Mouse (Mus musculus) R1 (cell line): ENCODE measurements around the gene Rab30.
A peak's percentile ranks its signal among the peaks of the same experiment; 100 is the strongest.
"Not testable (repeated sequence)": the region's sequence is repeated elsewhere in the genome, so short reads cannot be mapped to it uniquely, and the experiment has no call there.

Source experiments
- DNase-seq: peaks from one replicate; pipeline ENCODE4 v3.0.0-alpha.2; 2018; ENCODE audit warnings: low read depth, low spot score

The Rab30 gene

DNA sequence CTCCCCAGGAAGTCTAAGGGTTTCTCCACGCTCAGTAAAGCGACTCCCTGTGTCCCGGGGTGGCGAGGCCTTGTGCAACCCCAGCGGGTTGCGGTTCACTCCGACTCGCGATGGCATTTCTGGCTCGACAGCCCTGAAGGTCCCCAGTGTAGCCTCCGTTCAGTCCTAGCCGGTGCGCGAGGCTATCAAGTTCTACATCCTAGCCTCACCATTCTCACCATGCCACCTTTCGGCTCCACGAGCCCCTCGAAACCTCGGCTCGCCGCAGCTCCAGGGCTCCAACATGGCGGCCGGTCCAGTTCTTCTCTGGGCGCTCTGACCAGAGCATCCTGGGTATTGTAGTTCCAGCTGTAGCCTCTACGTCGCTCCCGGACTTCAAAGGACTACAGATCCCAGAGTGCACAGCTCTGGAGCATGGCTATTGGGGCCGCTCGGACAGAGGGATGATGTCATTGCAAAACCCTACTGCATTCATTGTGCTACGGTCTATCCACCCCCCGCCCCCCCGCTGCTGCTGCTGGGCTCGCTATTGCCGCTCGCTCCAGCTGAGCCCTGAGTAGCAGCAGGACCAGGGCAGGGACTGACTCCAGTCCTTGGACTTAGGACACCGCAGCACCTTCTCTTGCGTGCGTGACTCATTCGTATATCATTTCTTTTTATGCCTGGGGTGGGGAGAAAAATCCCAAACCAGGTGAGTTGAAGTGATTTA is at the start of gene Rab30:
Gene Rab30 (plus strand): TSS at position 452 of the 709 bp plus-strand sequence.
- peak; percentile 99 for DNase-seq

DNA sequence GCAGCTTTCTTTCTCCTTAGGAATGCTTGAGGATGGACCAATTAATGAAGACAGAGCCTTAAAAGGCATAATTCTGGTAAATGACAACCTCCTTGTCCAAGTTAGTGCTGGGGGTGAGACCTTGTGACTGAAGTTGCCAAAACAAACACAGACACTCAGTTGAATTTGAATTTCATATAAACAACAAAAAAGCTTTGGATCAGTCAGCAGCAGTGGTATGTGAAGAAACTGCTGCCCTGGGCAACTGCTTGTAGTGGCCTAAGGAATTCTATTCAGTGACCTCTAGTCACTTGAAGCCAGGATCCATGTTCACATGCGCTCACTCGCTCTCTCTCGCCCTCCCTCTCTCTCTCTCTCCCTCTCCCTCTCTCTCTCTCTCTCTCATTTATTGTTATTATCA is 45.0 kb upstream of the Rab30 start:
- DNase-seq: no peak

DNA sequence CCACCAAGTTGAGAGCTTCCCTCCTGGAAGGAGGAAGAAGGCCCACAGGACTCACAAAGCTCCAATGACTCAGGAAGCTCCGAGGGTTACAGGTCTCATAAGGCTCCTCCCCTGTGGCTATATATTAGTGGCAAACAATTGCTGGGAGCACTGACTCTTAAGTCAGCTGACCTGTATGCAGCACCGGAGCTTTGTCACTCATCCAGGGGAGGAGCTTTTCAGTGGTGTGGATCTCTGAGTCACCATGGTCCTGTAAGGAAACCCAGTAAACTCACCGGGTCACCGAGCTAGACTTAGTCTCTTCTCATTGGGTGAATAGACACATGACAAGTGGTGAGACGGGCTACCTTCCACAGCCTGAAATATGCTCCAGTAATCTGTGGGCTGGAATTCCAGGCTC is 42.6 kb upstream of the Rab30 start:
- DNase-seq: no peak

DNA sequence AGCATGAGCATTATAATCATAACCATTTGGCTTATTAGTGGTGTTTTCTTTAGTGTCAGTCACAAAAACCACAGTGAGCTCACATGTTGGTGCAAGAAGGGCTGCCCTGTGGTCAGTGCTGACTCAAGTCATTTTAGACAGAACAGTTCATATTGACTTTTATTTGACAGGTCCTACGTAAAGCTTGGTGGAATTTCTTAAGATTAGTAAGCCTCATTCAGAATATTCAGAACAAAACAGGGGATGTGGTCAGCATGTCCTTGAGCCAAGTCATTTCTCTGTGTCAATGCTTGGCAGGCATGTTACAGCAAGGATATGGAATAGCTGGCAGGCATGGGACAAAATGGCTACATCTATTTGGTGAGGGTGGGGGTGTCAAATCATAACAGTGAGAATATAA is 37.7 kb upstream of the Rab30 start:
- DNase-seq: no peak

DNA sequence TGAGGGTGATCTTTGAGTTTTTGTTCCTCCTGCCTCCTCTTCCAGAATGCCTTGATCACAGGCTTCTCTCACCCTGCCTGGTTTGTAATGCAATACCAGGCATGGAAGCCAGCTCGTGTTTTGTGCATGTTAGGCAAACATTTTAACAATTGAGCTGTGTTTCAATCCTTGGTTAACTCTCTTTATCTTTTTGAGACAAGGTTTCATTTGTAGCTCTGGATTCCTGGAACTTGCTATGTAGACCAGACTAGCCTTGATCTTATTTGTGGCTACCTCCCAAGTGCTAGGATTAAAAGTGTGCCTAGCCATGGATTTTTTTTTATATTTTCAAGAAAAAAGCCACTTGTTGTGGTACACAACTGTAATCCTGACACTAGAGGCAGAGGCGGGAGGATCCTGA is 35.9 kb upstream of the Rab30 start:
- DNase-seq: no peak

DNA sequence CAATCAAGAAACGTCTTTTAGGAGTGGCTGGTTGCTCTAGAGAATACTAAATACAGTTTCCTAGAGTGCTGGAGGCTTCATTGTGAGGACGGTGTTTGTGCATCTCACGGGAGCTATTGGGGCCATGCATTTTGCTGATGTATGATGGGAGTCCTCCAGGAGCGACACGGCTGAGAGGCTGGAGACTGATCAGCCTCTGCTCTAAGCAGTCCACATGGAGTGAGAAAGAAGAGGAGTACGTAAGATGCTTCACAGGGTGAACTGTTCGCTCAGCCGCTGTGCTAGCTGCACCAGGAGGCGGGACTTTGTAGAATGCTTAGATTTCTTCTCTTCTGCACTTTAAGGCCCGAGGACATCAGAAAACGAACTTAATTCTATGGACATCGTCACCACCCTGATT is 34.7 kb upstream of the Rab30 start:
- no peak for DNase-seq

DNA sequence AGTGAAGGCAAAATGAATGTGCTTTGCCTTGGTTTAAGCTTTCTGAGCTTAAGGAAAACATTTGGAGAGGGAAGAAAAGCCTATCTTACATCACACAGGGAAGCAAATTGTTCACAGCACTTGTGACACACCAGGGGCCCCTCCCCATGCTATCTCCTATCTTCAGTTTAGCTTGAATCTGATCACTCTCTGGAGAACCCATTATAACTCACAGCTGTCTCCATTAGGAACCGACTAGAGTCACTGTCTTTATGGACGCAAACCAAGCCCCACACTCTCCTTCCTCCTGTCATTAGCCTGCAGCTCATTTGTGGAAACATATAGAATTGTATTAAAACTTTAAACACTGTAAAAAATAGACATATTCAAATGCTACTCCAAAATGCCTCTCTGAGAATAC is 31.8 kb upstream of the Rab30 start:
- no peak for DNase-seq

DNA sequence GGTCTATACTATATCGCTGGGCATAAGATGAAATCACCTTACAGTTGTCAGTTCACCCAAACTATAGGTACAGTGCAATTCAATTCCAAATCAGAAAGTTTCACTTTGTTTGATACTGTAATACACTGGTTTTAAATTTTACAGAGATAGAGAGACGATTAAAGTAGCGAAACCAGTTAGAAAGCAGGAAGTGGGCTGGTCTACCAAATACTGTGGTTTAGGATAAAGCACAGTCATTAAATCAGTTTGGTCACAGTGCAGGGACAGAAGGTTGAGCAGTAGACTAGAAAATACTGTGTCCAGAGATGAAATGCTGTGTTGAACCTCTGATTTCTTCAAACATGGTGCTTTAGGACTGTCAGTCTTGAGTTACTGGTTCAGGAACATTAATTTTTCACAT is 29.8 kb upstream of the Rab30 start:
- DNase-seq: no peak

DNA sequence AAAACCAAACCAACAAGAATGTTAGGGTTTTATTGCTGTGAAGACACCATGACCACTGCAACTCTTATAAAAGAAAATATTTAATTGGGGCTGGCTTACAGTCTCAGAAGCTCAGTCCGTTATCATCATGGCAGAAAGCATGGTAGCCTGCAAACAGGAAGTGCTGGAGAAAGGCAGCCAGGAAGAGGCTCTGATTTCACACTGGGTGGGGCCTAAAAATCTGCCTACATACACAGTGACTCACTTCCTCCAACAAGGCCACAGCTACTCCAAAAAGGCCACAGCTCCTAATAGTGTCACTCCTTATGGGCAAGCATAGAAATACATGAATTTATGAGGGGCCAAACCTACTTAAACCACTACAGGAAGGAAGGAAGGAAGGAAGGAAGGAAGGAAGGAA is 26.3 kb upstream of the Rab30 start:
- peak; percentile 46 for DNase-seq

DNA sequence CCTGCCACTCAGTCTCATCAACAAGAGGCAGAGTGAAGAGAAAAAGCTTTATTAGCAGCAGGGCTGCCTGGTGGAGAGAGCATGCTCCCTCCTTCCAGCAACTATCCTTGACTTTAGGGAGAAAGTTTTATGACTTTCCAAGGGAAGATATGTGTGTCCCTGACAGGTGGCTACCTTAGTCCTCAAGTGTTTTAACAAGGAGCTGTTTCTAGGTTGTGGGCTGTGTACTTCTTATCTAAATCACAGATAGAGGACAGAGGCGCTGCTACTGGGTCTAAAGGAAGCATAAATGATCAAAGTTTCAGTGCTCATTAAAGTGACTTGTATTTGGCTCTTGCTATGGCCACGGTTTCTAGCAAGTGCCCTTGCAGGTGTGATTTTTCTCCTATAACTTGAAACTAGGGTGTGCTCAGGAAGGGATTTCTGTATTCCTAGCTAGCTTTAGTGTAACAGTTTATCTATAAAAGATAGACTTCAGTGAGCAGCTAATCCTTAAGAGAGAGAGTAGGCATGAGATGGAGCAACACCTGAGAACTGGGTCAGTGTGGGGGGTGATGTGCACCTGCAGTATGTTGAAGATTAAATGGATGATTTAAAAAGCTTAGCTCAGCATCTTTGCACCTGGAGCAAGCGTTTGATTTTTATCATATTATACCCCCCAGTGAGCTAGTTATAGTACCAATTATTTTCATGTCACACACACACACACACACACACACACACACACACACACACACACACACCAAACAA is 21.1 kb upstream of the Rab30 start:
- no peak for DNase-seq

DNA sequence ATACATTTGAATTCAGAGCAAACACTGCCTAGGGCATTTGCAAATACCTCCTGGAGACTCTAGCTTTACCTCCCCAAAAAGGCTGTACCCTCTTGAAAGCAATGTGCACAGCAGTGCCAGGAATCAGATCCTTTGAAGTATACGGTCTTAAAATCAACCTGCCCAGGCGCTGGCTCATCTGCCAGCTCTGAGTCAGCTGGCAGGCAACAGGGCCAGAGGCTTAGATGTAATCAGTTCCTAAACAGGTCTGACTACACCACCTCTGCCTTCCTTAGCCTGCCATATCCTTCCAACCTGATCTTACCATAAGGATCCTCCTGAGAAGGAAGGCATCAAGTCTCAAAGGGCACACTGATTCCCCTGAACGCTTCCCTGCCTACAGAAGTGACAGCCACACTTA is 17.7 kb upstream of the Rab30 start:
- DNase-seq: no peak

DNA sequence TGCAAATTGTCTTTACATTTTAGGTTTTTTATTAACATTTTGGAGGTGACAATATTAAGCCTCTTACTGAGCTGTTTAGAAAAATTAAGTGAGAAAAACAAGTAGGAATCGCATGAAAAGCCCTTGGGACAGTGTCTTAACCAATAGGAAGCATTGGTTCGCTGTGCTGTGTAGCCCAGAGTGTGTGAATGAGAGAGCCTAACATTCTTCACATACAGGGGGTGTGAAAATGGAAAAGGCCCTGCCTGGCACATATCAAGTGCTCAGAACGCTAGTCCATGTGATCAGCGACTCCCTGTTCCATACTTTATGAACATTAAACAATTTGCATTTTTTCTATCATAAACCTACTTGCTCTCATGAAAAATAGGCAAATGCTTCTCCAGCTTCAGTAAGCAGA is 17.1 kb upstream of the Rab30 start:
- no peak for DNase-seq

DNA sequence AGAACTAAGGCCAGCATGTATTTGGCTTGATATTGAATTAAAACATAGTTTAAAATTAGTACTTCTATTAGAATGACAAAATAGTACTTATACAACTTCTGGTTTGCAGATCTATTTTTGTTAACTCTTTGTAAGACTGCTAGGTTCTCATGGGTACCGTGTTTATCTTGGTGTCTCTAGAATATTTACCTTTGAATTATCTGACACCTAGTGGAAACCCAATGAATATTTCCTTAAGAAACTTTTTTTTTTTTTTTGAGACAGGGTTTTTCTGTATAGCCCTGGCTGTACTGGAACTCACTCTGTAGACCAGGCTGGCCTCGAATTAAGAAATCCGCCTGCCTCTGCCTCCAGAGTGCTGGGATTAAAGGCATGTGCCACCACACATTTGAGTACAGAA is 11.8 kb upstream of the Rab30 start:
- not testable (repeated sequence) for DNase-seq

DNA sequence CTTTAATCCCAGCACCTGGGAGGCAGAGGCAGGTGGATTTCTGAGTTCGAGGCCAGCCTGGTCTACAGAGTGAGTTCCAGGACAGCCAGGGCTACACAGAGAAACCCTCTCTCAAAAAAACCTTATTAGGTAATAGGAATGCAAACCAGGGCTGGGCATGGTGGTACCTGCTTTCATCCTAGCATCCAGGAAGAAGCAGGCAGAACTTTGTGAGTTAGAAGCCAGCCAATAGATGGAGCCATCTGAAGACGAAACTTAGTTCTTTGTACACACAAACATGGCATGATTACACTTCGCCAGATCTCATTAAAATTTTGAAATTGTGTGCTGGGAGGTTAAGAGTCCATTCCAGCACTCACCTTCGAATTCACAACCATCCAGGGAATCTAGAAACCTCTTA is 10.9 kb upstream of the Rab30 start:
- DNase-seq: no peak

DNA sequence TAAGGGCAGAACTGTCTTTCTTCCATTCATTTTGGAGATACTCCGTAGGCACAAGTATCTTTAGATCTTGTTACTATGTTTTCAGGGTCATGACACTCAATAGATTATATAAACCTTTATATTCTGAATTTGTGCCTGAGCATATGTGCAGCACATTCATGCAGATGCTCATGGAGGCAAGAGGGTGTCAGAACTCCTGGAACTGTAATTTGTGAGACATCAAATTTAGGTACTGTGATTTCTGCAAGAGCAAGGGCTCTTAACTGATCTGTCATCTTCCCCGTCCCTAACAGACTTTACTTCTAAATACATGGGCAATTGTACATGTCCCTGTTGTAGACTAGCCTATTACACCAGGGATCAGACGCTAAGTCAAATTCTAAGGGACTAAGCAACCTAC is 10.4 kb upstream of the Rab30 start:
- DNase-seq: no peak

DNA sequence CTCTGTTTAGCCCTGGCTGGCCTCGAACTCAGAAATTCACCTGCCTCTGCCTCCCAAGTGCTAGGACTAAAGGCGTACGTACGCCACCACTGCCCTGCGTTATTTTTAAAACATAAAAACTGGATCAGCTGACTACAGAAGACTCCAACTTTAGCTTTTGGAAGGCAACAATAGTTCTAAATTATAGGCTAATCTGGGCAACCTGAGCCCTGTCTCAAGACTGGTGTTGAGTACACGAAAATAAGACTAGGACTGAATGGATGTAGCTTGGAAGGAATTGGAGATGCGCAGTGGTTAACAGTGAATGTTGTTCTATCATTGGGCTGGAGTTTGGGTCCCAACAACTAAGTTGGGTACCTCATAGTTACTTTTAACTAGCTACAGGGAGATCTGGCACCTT is 9.3 kb upstream of the Rab30 start:
- no peak for DNase-seq

DNA sequence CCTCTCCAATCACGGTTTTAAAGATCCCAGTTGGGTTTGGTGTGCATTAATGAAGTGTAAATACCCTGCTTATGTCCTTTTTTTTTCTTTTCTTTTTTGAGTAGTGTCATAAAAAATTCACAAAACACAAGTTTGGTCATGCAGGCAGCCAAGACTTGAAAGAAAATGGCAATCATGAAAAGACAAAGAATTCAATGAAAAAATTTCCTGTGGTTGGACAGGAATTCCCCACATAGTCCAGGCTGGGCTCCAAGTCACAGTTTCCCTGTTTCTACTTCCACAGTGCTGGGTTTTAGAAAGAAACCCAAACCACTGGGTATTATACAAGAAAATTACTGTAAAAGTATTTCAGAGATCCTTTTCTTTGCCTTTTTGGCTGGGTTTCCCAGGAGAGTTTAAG is 3.8 kb upstream of the Rab30 start:
- DNase-seq: no peak

DNA sequence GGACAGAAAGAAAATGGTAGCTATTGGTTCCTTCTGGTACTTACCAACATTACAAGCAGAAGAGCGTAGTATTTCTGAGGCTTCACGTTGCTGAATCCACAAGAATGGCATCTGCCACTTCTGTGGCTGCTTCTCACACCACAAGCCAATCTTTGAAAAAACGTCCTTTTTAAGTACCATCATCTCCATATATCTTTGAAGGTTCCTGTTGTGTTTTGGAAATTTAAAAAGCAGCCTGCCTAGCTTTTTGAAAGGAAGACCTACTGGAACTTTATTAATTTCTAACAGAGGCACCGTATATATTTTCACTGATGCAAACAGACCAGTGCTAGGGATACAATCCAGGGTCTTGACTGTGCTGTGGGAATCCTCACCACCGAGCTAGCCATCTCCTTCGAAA is 1.4 kb upstream of the Rab30 start:
- no peak for DNase-seq

DNA sequence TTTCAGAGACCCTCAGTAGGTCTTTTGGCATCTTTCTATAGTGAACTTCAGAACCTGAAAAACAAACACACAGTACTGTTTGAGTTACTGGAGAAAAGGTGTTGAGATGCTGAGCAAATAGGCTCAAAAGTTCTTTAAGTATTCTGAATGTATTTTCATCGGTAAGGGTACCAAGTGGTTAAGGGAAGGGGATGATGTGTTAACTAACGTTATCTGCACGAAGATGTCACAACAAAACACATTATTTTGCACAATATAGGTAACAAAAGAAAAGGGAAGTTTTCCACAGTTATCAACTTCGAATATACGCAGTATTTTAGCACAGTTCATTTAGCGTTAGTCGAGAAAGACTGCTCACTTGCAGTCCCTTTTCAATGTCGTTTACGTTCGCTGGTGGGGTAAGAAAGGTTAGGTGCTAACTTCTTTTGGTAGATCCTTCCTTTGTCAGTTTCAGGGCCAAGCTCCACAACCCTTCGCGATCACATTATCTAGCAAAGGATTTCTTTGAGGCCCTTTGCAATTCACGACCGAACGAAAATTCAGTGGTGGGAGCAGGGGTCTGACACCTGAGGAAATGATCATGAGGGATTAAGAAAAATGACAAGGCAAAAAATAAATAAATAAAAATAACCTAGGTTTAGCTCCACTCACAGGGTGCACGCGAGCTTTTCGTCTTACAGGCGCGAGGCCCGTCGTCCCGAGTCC is 840 bp upstream of the Rab30 start:
- DNase-seq: no peak

DNA sequence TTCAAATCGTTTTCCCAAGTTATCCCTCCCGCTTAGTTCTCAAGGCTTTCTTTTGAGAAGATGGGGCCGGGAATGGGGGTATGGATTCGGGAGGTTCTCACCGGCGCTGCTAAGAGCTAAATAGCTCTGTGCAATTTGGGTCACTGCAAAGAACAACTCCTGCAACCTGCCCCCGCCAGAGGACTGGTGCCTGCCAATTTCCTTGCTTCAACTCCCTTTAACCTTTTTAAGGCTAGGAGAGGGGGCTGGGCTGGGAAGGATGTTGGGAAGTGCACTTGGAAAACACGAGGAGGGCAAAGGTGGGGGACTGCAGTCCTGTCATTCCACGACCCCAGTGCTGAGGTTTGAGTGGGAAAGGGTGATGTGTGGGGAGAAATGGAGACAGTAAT is 452 bp downstream of the Rab30 start:
- DNase-seq: peak; percentile 61

DNA sequence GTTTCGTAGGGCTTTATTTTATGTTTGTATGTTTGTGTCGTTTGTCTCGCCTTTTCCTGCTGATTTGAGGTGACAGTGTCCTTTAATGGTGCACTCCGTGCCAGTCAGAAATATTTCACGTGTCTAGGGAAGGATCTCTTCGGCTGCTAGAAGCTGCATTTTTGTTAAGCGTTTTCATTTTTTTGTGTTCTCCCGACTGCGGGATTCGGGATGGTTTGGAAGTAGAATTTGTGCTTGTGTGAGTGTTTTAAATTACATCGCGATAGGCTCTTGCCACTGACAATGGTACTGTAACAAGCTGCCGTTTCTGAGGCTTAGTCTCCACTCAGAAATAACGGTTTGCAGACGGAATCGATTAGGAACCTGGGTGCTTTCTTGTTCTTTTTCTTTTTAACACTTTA is 938 bp downstream of the Rab30 start:
- DNase-seq: no peak

DNA sequence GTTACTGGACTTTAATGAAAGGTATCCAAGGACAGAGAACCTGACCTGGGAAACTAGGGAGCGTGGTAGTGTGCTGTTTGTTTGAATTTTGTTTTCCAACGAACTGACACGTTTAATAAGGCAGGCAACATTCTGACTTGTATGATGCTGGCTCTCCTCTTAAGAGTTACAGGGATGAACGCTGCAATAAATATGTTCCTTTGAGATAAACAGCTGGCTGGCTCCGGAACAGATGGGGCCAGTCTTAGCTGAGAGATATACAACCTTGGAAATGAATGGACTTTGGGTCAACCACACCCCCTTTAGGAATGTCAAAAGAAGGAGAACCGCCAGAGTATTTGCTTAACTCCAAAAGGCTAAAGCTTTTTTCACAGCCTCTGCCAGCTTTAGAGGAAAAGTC is 1.4 kb downstream of the Rab30 start:
- peak; percentile 82 for DNase-seq

DNA sequence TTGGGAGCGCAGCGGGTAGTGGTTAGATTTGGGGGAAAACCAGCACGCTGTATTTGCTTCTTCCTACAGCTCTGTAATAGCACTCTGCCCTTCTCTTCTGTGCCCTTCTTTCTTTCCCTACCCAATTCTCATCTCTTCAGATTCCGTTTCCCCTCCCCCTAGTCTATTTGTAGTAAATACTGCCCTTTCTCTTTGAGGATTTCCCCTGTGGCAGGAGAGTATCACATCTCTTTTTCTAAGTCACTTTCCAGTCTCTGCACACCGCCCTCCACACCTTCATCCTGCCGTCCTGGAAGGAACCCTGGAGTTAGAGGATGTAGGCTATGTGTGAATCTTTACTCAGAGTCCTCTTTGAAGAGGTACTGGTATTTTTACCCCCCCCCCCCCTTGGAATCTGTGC is 1.9 kb downstream of the Rab30 start:
- DNase-seq: peak; percentile 69
